Mouse (Mus musculus): ENCODE measurements at regions not wholly inside any gene's neighbourhood (a gene's known extent, or its start where the extent isn't known, plus 50 kb on each side); places are given as distances from the start of the nearest gene placed in this dataset.
"Not testable (repeated sequence)": the region's sequence is repeated elsewhere in the genome, so short reads cannot be mapped to it uniquely, and the experiment has no call there.

DNA sequence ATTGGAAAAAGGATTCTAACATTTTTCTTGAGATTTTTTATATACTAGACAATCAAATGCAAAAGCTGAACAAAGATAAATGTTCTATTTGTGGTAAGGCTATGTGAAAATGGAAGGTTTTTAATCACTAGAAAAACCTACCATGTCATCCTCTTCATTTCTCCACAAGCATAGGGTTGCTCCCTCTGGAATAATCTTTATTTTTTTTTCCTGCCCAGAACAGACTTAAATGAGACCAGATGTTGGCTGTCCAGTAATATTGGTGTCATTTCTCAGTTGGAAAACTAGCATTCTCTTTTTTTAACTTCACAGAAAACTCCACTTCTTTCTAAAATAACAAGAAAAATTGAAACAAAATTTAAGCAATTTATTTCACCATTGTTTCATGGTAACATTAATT, 849.9 kb downstream of the Triml1 start:
- H3K4me1 ChIP-seq (ENCODE audit: control insufficient read depth, insufficient read depth, low read length) = no peaks in the 10 kb centered on the region
- H3K4me3 ChIP-seq (ENCODE audit: low read depth, low read length) = no peak overlapping the region
- ATAC-seq (ENCODE audit: insufficient number of reproducible peaks, low FRiP score, low TSS enrichment, low read depth) (no peak), DNase-seq (ENCODE audit: low spot score) (no peak)
- no peaks in the 10 kb centered on the region for H3K27me3 ChIP-seq (ENCODE audit: control insufficient read depth, insufficient read depth, low read length)
- no peaks in the 10 kb centered on the region for H3K9me3 ChIP-seq (ENCODE audit: control insufficient read depth, low read length)
- no peak overlapping the region for H3K4me2 ChIP-seq (ENCODE audit: low read depth, severe bottlenecking)
- H3K9ac ChIP-seq (ENCODE audit: low read length) = no peak overlapping the region
- H3K36me3 ChIP-seq (ENCODE audit: control insufficient read depth, insufficient read depth, low read length) = no peaks in the 10 kb centered on the region
- no peak overlapping the region for H3K27ac ChIP-seq (replicated peaks; ENCODE audit: low read depth, low read length)

GRCm38 (mm10) chr8:42282011-42282410, 859.3 kb downstream of the Triml1 start:
- Histone ChIP-seq H3K36me3 (ENCODE audit: control insufficient read depth, insufficient read depth, low read length) (no peaks in the 10 kb centered on the region), H3K27ac (replicated peaks; ENCODE audit: low read depth, low read length) (no peak overlapping the region), H3K4me2 (ENCODE audit: low read depth, severe bottlenecking) (no peak overlapping the region), H3K9ac (ENCODE audit: low read length) (no peak overlapping the region), H3K27me3 (ENCODE audit: control insufficient read depth, insufficient read depth, low read length) (no peaks in the 10 kb centered on the region), H3K4me1 (ENCODE audit: control insufficient read depth, insufficient read depth, low read length) (no peaks in the 10 kb centered on the region), H3K9me3 (ENCODE audit: control insufficient read depth, low read length) (no peaks in the 10 kb centered on the region), H3K4me3 (ENCODE audit: low read depth, low read length) (no peak overlapping the region)
- ATAC-seq (ENCODE audit: insufficient number of reproducible peaks, low FRiP score, low TSS enrichment, low read depth) (no peak), DNase-seq (ENCODE audit: low spot score) (no peak)
- 94% methylated on average over 2 of the region's 2 CpGs for WGBS

DNA sequence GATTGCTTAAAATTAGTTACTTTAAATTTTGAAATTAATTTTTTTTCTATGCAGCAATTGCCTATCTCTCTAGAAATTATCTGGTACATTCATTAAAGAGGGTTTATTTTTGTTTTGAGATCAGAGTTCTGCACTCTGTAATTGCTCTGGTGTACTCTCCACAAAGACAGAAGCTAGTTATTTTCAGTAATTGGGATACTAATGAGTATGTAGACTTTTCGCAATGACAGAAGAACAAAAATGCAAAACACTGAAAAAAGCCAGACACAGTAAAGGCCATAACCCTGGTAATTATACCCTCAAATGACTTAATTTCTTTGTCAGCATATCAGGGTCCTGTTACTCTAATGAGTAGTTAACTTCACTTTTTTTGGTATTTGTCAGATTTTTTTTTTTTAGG, 836.5 kb upstream of the Frg1 start:
- H3K27me3 ChIP-seq (ENCODE audit: control insufficient read depth, insufficient read depth, low read length) = no peaks in the 10 kb centered on the region
- WGBS = 61% methylated on average over 1 of the region's 1 CpGs
- no peak overlapping the region for H3K9ac ChIP-seq (ENCODE audit: low read length)
- ATAC-seq (ENCODE audit: insufficient number of reproducible peaks, low FRiP score, low TSS enrichment, low read depth) = no peak
- no peaks in the 10 kb centered on the region for H3K4me1 ChIP-seq (ENCODE audit: control insufficient read depth, insufficient read depth, low read length)
- DNase-seq (ENCODE audit: low spot score) = no peak
- H3K27ac ChIP-seq (replicated peaks; ENCODE audit: low read depth, low read length) = no peak overlapping the region
- H3K36me3 ChIP-seq (ENCODE audit: control insufficient read depth, insufficient read depth, low read length) = no peaks in the 10 kb centered on the region
- no peaks in the 10 kb centered on the region for H3K9me3 ChIP-seq (ENCODE audit: control insufficient read depth, low read length)
- H3K4me3 ChIP-seq (ENCODE audit: low read depth, low read length) = no peak overlapping the region
- no peak overlapping the region for H3K4me2 ChIP-seq (ENCODE audit: low read depth, severe bottlenecking)

GRCm38 (mm10) chr8:42242321-42242720, 825.4 kb upstream of the Frg1 start:
- ATAC-seq (ENCODE audit: insufficient number of reproducible peaks, low FRiP score, low TSS enrichment, low read depth); H3K9me3 ChIP-seq (ENCODE audit: control insufficient read depth, low read length); H3K27ac ChIP-seq (replicated peaks; ENCODE audit: low read depth, low read length); H3K27me3 ChIP-seq (ENCODE audit: control insufficient read depth, insufficient read depth, low read length); H3K4me3 ChIP-seq (ENCODE audit: low read depth, low read length); H3K4me2 ChIP-seq (ENCODE audit: low read depth, severe bottlenecking); H3K4me1 ChIP-seq (ENCODE audit: control insufficient read depth, insufficient read depth, low read length); H3K36me3 ChIP-seq (ENCODE audit: control insufficient read depth, insufficient read depth, low read length); H3K9ac ChIP-seq (ENCODE audit: low read length); DNase-seq (ENCODE audit: low spot score): not testable (repeated sequence)
- WGBS = 89% methylated on average over 1 of the region's 1 CpGs

GRCm38 (mm10) chr8:42219857-42220600, 803.2 kb upstream of the Frg1 start:
- ATAC-seq (ENCODE audit: insufficient number of reproducible peaks, low FRiP score, low TSS enrichment, low read depth) = no peak
- 81% methylated on average over 2 of the region's 2 CpGs for WGBS

GRCm38 (mm10) chr8:42210943-42211342, 794.1 kb upstream of the Frg1 start:
- no peak for ATAC-seq (ENCODE audit: insufficient number of reproducible peaks, low FRiP score, low TSS enrichment, low read depth)

More at GRCm38 (mm10) chr8:42219857-42220600, 803.2 kb upstream of the Frg1 start:
- Histone ChIP-seq H3K4me2 (ENCODE audit: low read depth, severe bottlenecking) (no peak overlapping the region), H3K27me3 (ENCODE audit: control insufficient read depth, insufficient read depth, low read length) (no peaks in the 10 kb centered on the region), H3K4me1 (ENCODE audit: control insufficient read depth, insufficient read depth, low read length) (no peaks in the 10 kb centered on the region), H3K4me3 (ENCODE audit: low read depth, low read length) (no peak overlapping the region), H3K9me3 (ENCODE audit: control insufficient read depth, low read length) (no peaks in the 10 kb centered on the region), H3K9ac (ENCODE audit: low read length) (no peak overlapping the region), H3K27ac (replicated peaks; ENCODE audit: low read depth, low read length) (no peak overlapping the region), H3K36me3 (ENCODE audit: control insufficient read depth, insufficient read depth, low read length) (no peaks in the 10 kb centered on the region)
- no peak for DNase-seq (ENCODE audit: low spot score)

GRCm38 (mm10) chr8:42209989-42210388, 793.1 kb upstream of the Frg1 start:
- no peak overlapping the region for H3K4me3 ChIP-seq (ENCODE audit: low read depth, low read length)
- H3K9ac ChIP-seq (ENCODE audit: low read length) = no peak overlapping the region
- H3K36me3 ChIP-seq (ENCODE audit: control insufficient read depth, insufficient read depth, low read length) = no peaks in the 10 kb centered on the region
- H3K4me1 ChIP-seq (ENCODE audit: control insufficient read depth, insufficient read depth, low read length) = no peaks in the 10 kb centered on the region
- H3K27ac ChIP-seq (replicated peaks; ENCODE audit: low read depth, low read length) = no peak overlapping the region
- H3K9me3 ChIP-seq (ENCODE audit: control insufficient read depth, low read length) = no peaks in the 10 kb centered on the region
- ATAC-seq (ENCODE audit: insufficient number of reproducible peaks, low FRiP score, low TSS enrichment, low read depth) (no peak), DNase-seq (ENCODE audit: low spot score) (no peak)
- no peaks in the 10 kb centered on the region for H3K27me3 ChIP-seq (ENCODE audit: control insufficient read depth, insufficient read depth, low read length)
- H3K4me2 ChIP-seq (ENCODE audit: low read depth, severe bottlenecking) = no peak overlapping the region

More at GRCm38 (mm10) chr8:42210943-42211342, 794.1 kb upstream of the Frg1 start:
- no peaks in the 10 kb centered on the region for H3K36me3 ChIP-seq (ENCODE audit: control insufficient read depth, insufficient read depth, low read length)
- H3K27ac ChIP-seq (replicated peaks; ENCODE audit: low read depth, low read length) = no peak overlapping the region
- H3K4me2 ChIP-seq (ENCODE audit: low read depth, severe bottlenecking) = no peak overlapping the region
- H3K4me3 ChIP-seq (ENCODE audit: low read depth, low read length) = no peak overlapping the region
- no peaks in the 10 kb centered on the region for H3K4me1 ChIP-seq (ENCODE audit: control insufficient read depth, insufficient read depth, low read length)
- 62% methylated on average over 2 of the region's 2 CpGs for WGBS
- no peaks in the 10 kb centered on the region for H3K27me3 ChIP-seq (ENCODE audit: control insufficient read depth, insufficient read depth, low read length)
- H3K9me3 ChIP-seq (ENCODE audit: control insufficient read depth, low read length) = no peaks in the 10 kb centered on the region
- no peak overlapping the region for H3K9ac ChIP-seq (ENCODE audit: low read length)
- no peak for DNase-seq (ENCODE audit: low spot score)

DNA sequence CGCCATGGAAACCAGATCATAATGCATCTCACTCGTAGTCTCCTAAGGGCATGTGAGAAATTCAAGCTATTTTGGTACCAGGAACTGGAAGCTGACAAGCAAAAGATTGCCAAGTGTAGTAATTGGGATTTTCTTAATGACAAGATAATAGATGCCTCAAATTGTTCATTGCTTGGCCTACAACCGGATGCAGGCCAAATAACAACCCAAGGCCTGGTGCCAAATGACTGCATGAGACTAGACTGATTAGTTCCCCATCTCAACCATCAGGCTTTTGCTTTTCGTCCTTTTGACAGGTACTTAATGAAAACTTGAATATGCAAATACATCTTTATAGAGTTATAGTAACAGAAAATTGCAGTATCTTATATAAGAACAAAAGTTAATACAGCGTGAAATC, 780.4 kb upstream of the Frg1 start:
- WGBS = 87% methylated on average over 5 of the region's 5 CpGs
- DNase-seq (ENCODE audit: low spot score) (no peak), ATAC-seq (ENCODE audit: insufficient number of reproducible peaks, low FRiP score, low TSS enrichment, low read depth) (no peak)
- no peak overlapping the region for H3K4me2 ChIP-seq (ENCODE audit: low read depth, severe bottlenecking)
- H3K27me3 ChIP-seq (ENCODE audit: control insufficient read depth, insufficient read depth, low read length) = no peaks in the 10 kb centered on the region
- H3K9me3 ChIP-seq (ENCODE audit: control insufficient read depth, low read length) = no peaks in the 10 kb centered on the region
- no peaks in the 10 kb centered on the region for H3K36me3 ChIP-seq (ENCODE audit: control insufficient read depth, insufficient read depth, low read length)
- no peak overlapping the region for H3K27ac ChIP-seq (replicated peaks; ENCODE audit: low read depth, low read length)
- no peak overlapping the region for H3K4me3 ChIP-seq (ENCODE audit: low read depth, low read length)
- no peak overlapping the region for H3K9ac ChIP-seq (ENCODE audit: low read length)
- no peaks in the 10 kb centered on the region for H3K4me1 ChIP-seq (ENCODE audit: control insufficient read depth, insufficient read depth, low read length)

Measured in limb, embryonic 11.5 days (tissue).